Mouse (Mus musculus) layer of hippocampus, adult 18-20 months (tissue): ENCODE data around the gene Os9. TPM values are rescaled to one million over a fixed set of nuclear protein-coding genes. Genes with fewer than 3 reads are reported as not detected.
"Not testable (repeated sequence)": the region's sequence is repeated elsewhere in the genome, so short reads cannot be mapped to it uniquely, and the experiment has no call there.

ENCODE experiments used
- DNase-seq, 2 experiments: peaks; one replicate each; pipeline ENCODE4 v3.0.0; 2022; ENCODE audit warnings: low spot score in 2 of 2
- total RNA-seq, 2 experiments: library from RNA; stranded (reverse); gene quantifications; 2 replicates each; pipeline ENCODE4 v1.2.3; 2021

Gene Os9
- total RNA-seq, 2 experiments from 2014 or later = 105 to 107 TPM

DNA sequence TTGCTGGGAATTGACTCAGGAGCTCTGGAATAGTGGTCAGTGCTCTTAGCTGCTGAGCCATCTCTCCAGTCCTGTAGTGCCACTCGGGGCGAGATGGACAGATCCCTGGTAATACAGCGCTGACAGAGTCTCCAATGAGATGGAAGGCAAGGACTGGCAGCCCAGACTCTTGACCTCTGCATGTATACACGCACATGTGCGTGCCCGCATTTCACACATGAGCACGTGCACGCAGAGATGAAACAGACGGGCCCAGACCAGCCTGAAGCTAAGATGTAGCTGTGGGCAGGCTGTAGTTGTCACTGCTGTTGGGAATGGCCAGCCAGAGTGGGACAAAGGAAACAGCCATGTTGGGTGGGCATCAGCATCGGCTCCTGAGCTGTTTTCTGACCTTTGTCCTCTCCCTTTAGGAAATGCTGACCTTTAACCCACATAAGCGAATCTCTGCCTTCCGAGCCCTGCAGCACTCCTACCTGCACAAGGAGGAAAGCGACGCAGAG is 54.4 kb downstream of the Os9 start:
- DNase-seq = no peak

GRCm38 (mm10) chr10:127065981-127066380 is 55.0 kb downstream of the Os9 start:
- DNase-seq = no peak

- DNase-seq = no peak
Observed at GRCm38 (mm10) chr10:127063913-127064870, 56.7 kb downstream of the Os9 start.

GRCm38 (mm10) chr10:127063239-127063872 is 57.6 kb downstream of the Os9 start, which contains the start of gene Cdk4:
Cdk4 (plus strand) TSS chr10:127063534.
- DNase-seq = peak; percentile 97 to 99

- no peak for DNase-seq
Observed at GRCm38 (mm10) chr10:127062503-127062902, 58.4 kb downstream of the Os9 start.

DNA sequence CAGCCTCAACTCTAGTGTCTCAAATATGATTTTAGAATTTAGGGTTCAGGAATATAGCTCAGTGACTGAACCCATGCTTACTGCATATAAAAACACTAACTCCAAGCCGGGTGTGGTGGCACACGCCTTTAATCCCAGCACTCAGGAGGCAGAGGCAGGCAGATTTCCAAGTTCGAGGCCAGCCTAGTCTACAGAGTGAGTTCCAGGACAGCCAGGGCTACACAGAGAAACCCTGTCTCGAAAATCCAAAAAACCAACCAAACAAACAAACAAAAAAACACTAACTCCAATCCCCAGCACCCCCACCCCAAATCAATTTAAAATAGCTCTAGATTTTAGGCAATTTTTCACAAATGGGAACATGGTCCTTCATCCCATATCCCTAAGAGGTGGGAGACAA is 58.8 kb downstream of the Os9 start:
- not testable (repeated sequence) for DNase-seq

GRCm38 (mm10) chr10:127061513-127061912 is 59.4 kb downstream of the Os9 start:
- no peak for DNase-seq

GRCm38 (mm10) chr10:127061085-127061484 is 59.8 kb downstream of the Os9 start:
- DNase-seq = no peak

DNA sequence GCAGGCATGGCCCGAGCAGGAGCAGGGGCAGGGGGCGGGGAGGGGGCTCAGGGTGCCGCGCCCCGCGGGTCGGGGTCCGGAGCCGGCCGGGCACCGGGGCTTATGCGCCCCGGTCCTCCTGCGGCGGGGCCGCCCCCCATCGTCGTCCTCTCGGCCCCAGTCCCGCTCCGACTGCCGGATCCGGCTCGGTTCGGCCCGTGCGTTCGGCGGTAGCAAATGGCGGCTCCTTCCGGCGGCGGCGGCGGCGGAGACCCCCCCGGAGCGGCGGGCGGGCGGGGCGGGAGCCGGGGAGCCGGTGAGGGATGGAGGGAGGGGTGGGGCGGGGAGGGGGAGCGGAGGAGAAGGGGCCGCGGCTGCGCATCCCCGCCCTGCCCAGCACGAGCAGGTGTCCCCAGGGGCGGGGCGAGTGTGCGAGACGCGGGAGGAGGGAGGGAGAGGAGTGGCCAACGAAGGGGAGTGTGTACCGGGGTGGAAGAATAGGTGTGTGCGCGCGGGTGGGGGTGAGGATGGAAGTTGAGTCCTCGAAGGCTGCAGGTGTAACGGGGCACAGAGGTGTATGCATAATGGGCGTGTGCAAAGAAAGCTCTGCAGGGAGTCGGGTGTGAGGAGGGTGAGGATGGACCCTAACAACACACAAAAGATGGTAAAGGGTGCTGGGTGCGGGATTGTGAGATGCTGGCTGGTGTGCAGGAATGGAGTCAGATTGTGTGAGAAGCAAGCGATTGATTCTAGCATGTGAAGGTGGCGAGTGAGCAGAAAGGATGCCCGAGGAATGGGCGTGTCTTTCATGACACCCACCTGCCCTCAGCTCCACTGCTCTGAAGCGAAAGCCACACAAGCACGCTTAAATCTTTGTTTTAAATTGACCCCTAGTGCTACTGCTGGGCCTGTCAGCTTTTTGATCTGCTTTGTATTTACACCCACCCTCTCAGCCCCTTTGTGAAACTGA is 60.7 kb downstream of the Os9 start, which contains the start of gene March9:
TSS of gene March9 (minus strand) at position 217 of the 949 bp plus-strand sequence.
- DNase-seq = peak in 1 of 2 experiments; percentile 75

DNA sequence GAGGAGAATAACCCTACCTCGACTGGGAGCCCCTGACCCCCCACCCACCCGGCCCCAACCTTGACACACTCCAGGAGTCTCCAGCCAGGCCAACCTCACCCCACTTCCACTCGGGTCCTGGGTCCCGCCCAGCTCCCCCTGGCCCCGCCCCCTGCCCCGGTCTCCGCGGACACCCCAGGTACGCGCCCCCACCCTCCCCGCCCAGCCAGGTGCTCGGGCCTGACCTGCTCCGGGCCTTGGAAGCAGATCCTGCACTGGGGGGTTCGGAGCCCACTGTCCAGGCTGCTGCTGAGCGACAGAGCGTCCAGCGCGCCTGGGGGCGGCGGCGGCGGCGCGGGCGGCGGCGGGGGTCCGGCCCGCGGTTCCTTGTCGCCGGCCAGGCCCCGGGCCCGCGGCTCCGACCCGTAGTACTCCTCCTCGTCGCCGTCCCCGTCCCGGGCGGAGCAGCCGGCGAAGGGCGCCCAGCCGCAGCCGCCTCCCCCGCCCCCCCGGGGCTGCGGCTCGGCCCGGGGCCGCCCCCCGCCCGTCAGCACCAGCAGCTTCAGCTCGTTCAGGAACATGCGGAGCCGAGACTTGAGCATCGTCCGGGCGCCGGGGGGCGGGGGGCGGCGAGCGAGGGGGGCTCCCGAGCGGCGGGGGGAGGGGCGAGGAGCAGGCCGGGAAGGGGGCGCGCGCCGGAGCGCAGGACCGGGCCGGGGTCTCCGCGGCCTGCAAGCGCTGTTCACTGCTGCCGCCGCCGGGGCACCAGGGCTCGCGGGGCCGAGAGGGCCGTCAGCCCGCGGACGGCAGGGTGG is 61.6 kb downstream of the Os9 start:
- DNase-seq = no peak

GRCm38 (mm10) chr10:127058708-127059107 is 62.2 kb downstream of the Os9 start:
- DNase-seq = no peak

DNA sequence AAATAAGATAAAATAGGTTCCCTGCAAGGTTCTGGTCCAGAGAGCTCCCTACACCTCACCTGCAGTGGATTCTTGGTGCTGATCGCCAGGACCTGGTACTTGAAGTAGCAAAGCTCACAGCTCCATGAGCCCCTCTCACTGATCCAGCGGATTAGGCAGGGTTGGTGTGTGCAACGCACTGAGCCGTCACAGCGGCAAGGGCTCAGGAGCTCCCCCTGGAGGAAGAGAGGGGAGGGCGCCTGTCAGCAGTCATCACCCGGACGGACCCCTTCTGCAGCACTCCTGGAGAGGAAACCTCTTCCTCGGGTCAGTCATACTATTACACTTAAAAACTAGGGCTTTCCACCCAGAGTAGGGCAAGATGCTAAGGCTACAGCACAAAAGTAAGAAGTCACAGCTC is 62.8 kb downstream of the Os9 start:
- peak; percentile 76 to 83 for DNase-seq

- no peak for DNase-seq
Observed at GRCm38 (mm10) chr10:127056490-127056889, 64.4 kb downstream of the Os9 start.

- DNase-seq = no peak
Observed at GRCm38 (mm10) chr10:127055406-127055805, 65.5 kb downstream of the Os9 start.

DNA sequence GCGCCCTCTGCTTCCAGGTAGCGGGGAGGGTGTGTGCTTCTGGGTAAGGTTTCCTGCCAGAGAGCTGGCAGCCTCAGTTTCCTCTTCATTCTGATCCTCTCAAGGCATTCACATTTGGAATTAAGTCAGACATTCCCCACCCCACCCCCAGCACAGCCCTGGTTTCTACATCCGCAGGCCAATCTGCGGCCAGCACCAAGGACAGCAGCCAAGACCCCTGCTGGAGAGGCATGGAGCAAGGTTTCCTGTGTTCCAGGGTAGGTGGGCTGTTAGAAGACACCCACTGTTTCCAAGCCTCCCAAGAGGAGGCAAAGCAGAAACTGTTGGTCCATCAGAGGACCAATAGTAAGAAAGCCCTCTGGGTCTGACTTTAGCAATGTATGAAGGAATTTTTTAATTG is 66.3 kb downstream of the Os9 start:
- no peak for DNase-seq

GRCm38 (mm10) chr10:127050119-127050474 is 70.8 kb downstream of the Os9 start:
- DNase-seq = no peak

DNA sequence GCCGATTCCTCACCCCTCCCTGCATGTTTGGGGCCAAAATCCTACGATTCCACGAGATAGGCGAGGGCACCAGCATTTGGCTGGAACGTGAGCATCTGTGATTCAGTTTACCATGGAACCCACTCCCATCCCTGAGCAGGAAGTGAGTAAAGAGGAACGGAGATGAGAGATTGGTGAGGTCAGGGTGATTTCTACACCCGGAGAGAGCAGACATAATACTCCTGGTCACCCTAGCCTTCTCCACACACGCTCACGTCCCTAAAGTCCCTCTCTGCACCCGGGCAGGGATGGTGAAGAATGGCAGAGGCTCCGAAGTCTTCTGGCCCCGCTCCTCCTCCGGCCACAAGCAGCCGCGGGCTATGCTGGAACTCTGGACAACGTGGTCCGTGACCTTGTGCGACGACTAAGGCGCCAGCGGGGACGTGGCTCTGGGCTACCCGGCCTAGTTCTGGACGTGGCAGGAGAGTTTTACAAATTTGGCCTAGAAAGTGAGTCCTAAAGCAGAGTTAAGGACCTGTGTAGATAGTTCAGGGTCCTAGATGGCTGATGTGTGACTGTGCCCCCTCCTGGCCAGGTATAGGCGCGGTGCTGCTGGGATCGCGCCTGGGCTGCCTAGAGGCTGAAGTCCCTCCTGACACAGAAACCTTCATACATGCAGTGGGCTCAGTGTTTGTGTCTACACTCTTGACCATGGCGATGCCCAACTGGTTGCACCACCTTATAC is 71.4 kb downstream of the Os9 start:
- DNase-seq = no peak

GRCm38 (mm10) chr10:127048608-127049394 is 72.1 kb downstream of the Os9 start:
- DNase-seq = no peak

DNA sequence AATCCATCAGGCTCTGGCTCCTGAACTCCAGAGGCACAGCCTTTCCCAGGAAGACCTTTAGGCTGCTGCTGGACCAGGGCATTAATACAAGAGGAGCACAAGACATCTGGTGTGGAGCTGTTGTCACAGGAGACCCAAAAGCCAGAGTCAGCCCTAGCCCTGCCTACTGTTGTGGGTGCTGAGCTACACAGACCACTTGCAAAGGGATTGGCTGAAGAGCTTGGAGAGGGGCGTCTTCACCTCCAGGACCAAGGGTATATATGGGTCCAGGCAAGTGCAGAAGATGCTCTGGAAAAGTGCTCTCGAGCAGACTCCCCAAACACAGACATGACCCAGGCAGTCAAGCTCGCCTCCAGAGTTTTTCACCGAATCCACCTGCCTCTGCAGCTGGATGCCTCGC is 73.0 kb downstream of the Os9 start, which contains the start of gene Cyp27b1:
TSS of gene Cyp27b1 (plus strand) at position 297 of the 400 bp plus-strand sequence.
- no peak for DNase-seq
